Mouse (Mus musculus): ENCODE measurements around the gene Tmem183a.

DNA sequence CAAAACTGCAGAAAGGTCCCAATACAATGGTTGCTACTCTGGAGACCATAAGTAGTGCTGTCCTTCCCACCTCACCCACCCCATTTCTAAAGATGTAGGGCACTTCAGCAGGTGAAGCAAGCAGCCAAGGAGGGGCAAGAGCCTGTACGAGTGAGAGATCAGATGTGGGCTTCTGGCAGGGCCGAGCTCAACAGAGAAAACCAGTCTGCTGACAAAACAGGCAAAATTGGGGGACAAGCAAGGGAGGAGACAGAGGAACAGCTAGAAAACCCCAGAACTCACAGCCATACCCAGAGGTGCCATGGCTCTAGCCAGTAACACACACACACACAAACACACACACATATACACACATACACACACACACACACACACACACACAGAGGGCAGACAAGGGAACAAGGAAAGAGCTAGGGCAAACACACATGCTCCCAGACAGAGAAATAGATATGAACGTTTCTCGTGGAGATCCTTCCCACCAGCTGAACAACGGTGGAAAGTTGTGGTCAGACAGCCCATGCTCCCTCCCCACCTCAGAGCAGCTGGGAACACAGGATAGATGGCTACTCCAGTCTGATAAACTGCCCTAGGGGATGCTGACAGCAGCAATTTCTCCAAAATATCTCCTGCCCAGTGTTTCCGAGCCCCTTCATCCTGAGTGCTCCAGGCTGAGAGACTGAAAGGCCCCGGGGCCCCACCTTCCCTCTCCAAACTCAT, 27.5 kb downstream of the Tmem183a start:
- peak; percentile 70 for TF ChIP-seq TCF12 (IDR thresholded peaks at IDR 0.05; ENCODE audit: insufficient read depth, poor library complexity, severe bottlenecking)
- TF ChIP-seq POLR2A (IDR thresholded peaks at IDR 0.05; ENCODE audit: insufficient read length, low read depth) = peak; percentile 28
- peak; percentile 65 to 94 (median 75) for TF ChIP-seq MYOG (IDR thresholded peaks at IDR 0.05; ENCODE audit: control insufficient read depth in 1 of 3, insufficient read depth in 1 of 3, insufficient read length in 2 of 3, low read depth in 2 of 3)
- no peak for TF ChIP-seq USF1 (IDR thresholded peaks at IDR 0.05; ENCODE audit: low read depth)
- no peak for TF ChIP-seq CEBPB (IDR thresholded peaks at IDR 0.05; ENCODE audit: insufficient read depth, poor library complexity, severe bottlenecking)
- peak; percentile 55 to 93 (median 86) for TF ChIP-seq MYOD1 (IDR thresholded peaks at IDR 0.05; ENCODE audit: control insufficient read depth in 1 of 3, insufficient read length in 2 of 3, low read depth in 2 of 3)
- no peak for TF ChIP-seq E2F4 (IDR thresholded peaks at IDR 0.05; ENCODE audit: insufficient read depth)
- no peak for TF ChIP-seq MAX (IDR thresholded peaks at IDR 0.05; ENCODE audit: low read depth)
- no peak for TF ChIP-seq POLR2AphosphoS2 (IDR thresholded peaks at IDR 0.05; ENCODE audit: insufficient read length, low read depth)
- TF ChIP-seq TCF3 (IDR thresholded peaks at IDR 0.05; ENCODE audit: insufficient read length, low read depth) = peak; percentile 51
- no peak for TF ChIP-seq REST (IDR thresholded peaks at IDR 0.05; ENCODE audit: insufficient read depth, insufficient read length)
